Mouse (Mus musculus) thymus, postnatal 14 days (tissue): ENCODE measurements around the gene Thbs3.

Experiments
- DNase-seq: peaks from one replicate; pipeline ENCODE4 v3.0.0; 2021

Thbs3 gene

GRCm38 (mm10) chr3:89214681-89215411 lies at the start of gene Thbs3:
Gene Thbs3, plus strand, starts transcription at chr3:89215180.
- no peak for DNase-seq

GRCm38 (mm10) chr3:89165268-89165870 lies 49.6 kb upstream of the Thbs3 start:
- no peak for DNase-seq

- no peak for DNase-seq
These were observed 48.0 kb upstream of the Thbs3 start for GRCm38 (mm10) chr3:89166945-89167344.

GRCm38 (mm10) chr3:89174844-89175243 lies 40.1 kb upstream of the Thbs3 start:
- no peak for DNase-seq

DNA sequence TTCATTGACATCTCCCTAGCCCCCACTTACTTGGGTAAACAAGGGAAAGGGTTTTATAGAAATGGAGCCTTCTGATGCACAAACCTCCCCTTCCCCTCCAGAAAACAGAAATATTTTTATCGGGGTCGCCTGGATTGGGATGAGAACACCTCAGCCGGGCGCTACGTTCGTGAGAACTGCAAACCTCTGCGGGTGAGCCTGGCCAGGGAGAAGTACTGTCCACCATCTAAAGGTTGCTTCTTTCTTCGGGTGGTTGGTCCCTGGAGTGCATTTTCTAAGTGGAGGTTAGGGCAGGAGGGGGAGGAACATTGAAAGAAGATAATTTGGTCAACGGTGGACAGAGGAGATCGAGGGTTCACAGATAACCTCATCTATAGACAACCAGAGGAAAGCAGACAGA lies 39.4 kb upstream of the Thbs3 start:
- DNase-seq = no peak

DNA sequence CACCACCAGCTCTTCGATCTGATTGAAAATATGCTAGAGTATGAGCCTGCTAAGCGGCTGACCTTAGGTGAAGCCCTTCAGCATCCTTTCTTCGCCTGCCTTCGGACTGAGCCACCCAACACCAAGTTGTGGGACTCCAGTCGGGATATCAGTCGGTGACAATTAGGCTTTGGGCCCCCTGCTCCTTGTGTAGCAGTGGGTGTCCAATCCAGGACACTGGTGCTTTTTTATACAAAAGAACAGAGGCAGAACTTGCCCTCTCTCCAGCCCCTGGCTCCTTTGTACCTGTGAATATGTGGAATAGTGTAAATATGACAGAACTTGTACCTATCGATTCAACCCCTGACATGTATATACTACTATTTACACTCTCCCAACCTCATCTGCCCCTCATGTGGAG lies 38.6 kb upstream of the Thbs3 start:
- DNase-seq = no peak

- DNase-seq = peak; percentile 83
These were observed 37.5 kb upstream of the Thbs3 start, which contains the start of gene Scamp3 for GRCm38 (mm10) chr3:89177242-89178106. Gene Scamp3, plus strand, starts transcription at chr3:89177473.

DNA sequence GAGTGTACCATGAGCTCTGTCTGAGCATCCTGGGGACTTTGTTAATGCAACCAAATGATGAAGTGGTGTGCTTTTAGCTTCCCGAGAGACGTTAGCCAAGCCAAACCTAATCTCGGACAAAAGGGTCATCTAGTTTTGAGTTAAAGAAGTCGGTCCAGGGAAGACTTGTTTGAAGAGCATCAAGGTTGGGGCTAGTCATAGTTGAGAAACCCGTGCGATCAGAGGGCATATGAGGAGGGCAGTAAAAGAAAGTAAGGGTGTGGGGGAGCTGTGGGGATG lies 36.9 kb upstream of the Thbs3 start:
- no peak for DNase-seq

GRCm38 (mm10) chr3:89179056-89179455 lies 35.9 kb upstream of the Thbs3 start:
- no peak for DNase-seq

- no peak for DNase-seq
These were observed 33.1 kb upstream of the Thbs3 start for GRCm38 (mm10) chr3:89181749-89182500.

DNA sequence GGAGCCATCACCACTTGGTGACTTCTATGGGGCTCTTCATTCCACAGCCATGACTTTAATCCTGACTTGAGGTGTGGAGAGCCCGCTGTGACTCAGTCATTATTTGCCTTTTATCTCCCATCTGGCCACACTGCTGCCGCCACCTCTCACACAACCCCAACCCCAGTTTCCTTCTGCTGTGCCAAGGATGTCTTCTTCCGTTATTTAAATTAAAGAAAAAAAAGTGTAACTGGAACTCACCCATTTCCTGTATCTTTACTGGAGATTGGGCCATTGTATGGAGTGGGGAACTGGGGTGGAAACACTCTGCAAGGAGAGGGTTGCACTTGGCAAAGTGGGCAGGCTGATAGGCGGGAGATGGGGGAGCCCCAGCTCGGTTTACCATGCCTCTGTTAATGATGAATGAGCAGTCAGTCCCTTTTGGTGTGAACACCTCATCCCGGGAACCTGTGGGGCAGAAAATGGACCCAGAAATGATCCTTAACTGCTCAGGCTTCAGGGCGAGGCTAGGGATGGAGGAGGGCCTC lies 32.4 kb upstream of the Thbs3 start:
- DNase-seq = no peak

- peak; percentile 92 for DNase-seq
These were observed 31.7 kb upstream of the Thbs3 start, which contains the start of gene Fam189b for GRCm38 (mm10) chr3:89183058-89183958. Gene Fam189b, plus strand, starts transcription at chr3:89183143.

DNA sequence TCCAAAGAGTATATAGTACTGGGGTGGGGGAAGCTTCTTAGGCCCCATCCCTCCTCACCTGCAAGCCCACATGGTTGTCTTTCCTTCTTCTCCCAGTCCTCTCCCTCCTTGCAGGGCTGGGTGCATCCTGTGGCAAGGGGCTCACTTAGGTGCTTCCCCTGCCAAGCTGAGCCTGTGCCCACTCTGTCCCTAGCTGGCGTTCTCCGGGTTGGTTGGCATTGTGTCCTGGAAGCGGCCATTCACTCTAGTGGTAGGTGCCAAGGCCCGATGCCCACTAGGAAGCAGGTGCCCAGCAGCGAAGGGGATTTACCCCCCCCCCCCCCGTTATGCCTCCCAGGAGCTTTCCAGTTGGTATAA lies 31.0 kb upstream of the Thbs3 start:
- peak; percentile 31 for DNase-seq

DNA sequence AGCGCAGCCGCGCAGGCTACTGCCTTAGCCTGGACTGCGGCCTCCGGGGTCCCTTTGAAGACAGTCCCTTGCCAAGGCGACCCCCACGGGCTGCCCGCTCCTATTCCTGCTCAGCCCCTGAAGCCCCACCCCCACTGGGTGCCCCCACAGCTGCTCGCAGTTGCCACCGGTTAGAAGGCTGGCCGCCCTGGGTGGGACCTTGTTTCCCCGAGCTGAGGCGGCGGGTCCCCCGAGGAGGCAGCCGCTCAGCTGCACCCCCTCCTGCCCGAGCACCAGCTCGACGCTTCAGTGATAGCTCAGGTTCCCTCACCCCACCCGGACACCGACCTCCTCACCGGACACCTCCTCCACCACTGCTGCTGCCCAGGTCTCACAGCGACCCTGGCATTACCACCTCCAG lies 27.8 kb upstream of the Thbs3 start:
- peak; percentile 89 for DNase-seq

- DNase-seq = peak; percentile 76
These were observed 27.1 kb upstream of the Thbs3 start for GRCm38 (mm10) chr3:89187690-89188477.

- peak; percentile 75 for DNase-seq
These were observed 26.5 kb upstream of the Thbs3 start for GRCm38 (mm10) chr3:89188478-89188875.

GRCm38 (mm10) chr3:89190436-89190835 lies 24.5 kb upstream of the Thbs3 start:
- peak; percentile 62 for DNase-seq

GRCm38 (mm10) chr3:89193351-89193750 lies 21.6 kb upstream of the Thbs3 start:
- DNase-seq = no peak

DNA sequence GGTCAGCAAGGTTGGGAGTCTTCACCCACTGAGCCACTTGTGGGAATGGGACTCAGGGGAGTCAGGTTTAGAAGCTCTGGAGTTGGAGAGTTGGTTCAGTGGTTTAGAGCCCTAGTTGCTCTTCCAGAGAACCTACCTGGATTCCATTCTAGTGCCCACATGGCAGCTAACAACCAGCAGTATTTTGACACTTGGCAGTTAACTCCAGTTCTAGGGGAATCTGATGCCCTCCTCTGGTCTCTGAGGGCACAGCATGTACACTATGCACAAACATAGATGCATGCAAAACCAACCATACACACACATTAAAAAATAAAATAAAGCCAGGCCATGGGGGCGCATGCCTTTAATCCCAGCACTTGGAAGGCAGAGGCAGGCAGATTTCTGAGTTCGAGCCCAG lies 21.1 kb upstream of the Thbs3 start:
- peak; percentile 78 for DNase-seq

GRCm38 (mm10) chr3:89195979-89196877 lies 18.8 kb upstream of the Thbs3 start:
- peak; percentile 94 for DNase-seq
